Mouse (Mus musculus): ENCODE data around the gene Gm28230. TPM values are rescaled to one million over a fixed set of nuclear protein-coding genes. Genes with fewer than 3 reads are reported as not detected.
A peak's percentile ranks its signal among the peaks of the same experiment; 100 is the strongest.

The Gm28230 gene
- not detected in 2 replicates for polyA plus RNA-seq (2015; fragmentation: Nextera tagmentation; extraction: Ambion mirVana)

DNA sequence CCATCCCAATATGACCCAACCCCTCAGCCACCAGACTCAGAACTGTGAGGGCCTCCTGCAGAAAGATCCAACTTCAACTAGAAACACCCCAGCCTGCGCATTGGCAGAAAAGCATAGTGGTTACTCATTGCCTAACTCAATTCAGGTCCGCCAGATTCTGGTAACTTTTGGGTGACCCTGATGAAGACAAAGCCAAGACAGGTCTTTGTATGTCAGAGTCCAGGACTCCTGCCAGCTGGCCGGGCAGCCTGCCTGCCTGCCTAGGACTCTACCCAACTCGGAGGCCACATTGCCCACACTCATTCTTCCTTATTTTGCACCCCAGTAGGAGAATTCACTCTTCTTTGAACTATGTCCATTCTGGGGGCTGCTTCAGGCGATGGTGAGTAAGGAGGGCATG, at the start of gene Gm28230:
Gene Gm28230 (plus strand): TSS at position 178 of the 400 bp plus-strand sequence.
- no peaks in the 10 kb centered on the region for H3K36me3 ChIP-seq
- no peak within 1 kb of the TSS for H3K4me2 ChIP-seq (replicated peaks)
- no peak within 1 kb of the TSS for H3K4me3 ChIP-seq
- peaks cover 98% of the 10 kb centered on the region for H3K27me3 ChIP-seq
- no peak for ATAC-seq (replicated peaks)
- H3K9me3 ChIP-seq: no peaks in the 10 kb centered on the region
- no peak within 1 kb of the TSS for H3K9ac ChIP-seq (replicated peaks)
- H3K4me1 ChIP-seq: no peaks in the 10 kb centered on the region
- WGBS: 4% methylated on average over 5 of the region's 5 CpGs
- H3K27ac ChIP-seq (replicated peaks): no peak within 1 kb of the TSS

DNA sequence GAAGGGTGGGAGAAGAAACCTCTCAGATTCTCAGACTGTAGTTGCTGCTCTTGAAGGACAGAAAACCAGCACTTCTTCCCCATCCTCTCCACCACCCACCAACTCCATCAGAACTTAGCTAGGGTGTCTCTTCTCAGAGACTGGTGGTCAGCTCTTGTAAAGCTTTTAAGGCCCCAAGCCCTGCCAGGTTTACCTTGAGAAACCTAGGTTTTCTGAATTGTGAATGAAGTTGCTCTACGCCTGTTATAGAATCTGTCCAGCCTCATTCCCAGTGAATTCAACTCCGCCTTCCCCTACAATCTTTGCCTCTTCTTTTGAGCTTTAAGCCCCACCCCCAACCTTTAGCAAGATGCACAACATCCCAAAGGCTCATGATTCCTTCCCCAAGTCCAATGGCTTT, 49.4 kb upstream of the Gm28230 start:
- H3K9me3 ChIP-seq: no peaks in the 10 kb centered on the region
- peaks cover 99% of the 10 kb centered on the region for H3K27me3 ChIP-seq
- no peak for ATAC-seq (replicated peaks)
- peaks cover 13% of the 10 kb centered on the region for H3K4me1 ChIP-seq
- 5% methylated on average over 2 of the region's 2 CpGs for WGBS
- no peak overlapping the region for H3K9ac ChIP-seq (replicated peaks)
- H3K4me3 ChIP-seq: no peak overlapping the region
- H3K36me3 ChIP-seq: no peaks in the 10 kb centered on the region
- no peak overlapping the region for H3K27ac ChIP-seq (replicated peaks)
- no peak overlapping the region for H3K4me2 ChIP-seq (replicated peaks)

DNA sequence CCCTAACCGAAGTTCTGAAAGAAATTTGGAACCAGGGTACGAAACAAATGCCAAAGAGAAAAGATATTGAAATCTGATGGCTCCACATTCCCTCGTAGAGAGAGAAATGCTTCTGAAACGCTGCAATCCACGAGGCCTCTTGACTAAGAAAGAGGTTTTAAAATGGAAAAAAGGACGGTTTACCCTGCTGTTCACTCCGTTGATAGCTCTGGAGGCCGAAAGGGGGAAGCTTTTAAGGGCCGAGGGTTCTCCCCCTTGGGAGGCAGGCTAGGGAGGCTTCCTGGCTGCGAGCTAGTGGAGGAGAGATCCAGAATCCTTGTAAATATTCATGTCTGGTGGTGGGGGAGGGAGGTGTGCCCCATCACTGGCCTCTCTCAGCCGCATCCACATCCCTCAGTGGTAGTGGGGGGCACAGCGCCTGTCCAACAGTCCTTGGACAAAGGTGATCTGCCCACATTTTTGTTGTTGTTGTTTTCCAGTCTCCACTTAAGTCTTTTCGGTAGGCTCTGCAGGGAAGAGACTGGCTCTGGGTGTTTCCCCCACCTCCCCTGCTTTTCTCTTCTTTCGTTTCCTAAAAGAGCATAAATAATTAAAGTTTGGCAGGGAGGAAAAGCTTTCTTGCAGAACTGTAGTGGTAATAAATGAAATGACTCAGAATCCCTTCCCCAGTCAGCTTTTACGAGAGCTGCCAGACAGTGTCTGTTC, 47.5 kb upstream of the Gm28230 start, which contains the start of gene Hoxd11:
Gene Hoxd11 (plus strand): TSS at position 667 of the 705 bp plus-strand sequence.
- Histone ChIP-seq H3K4me2 (replicated peaks) (no peak within 1 kb of the TSS), H3K36me3 (no peaks in the 10 kb centered on the region), H3K27ac (replicated peaks) (no peak within 1 kb of the TSS), H3K9me3 (no peaks in the 10 kb centered on the region), H3K4me1 (peaks cover 16% of the 10 kb centered on the region), H3K4me3 (no peak within 1 kb of the TSS), H3K9ac (replicated peaks) (no peak within 1 kb of the TSS), H3K27me3 (peaks cover 100% of the 10 kb centered on the region)
- 2% methylated on average over 15 of the region's 15 CpGs for whole genome bisulfite sequencing
- ATAC-seq (replicated peaks): no peak

DNA sequence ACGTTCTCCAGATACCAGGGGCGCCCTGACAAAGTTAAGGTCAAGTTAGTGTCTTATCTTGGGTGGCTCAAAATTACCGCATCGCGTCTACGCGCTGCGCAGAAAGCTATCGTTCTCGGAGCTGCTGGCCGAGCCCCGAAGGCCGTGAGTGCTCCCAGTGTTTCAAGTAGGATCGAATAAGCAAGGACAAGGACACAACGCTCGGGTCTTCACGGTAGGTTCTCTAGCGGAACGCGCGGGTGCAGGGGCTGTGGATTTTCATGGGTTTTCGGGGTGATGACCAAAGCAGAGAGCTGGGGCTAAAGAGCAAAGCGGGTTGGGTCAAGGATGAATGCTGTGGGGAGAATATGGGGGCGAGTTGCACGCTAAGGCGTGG, 46.9 kb upstream of the Gm28230 start:
- H3K4me1 ChIP-seq: peaks cover 16% of the 10 kb centered on the region
- no peak overlapping the region for H3K4me3 ChIP-seq
- WGBS: under 1% methylated on average over 26 of the region's 26 CpGs
- no peaks in the 10 kb centered on the region for H3K36me3 ChIP-seq
- no peak for ATAC-seq (replicated peaks)
- no peak overlapping the region for H3K27ac ChIP-seq (replicated peaks)
- H3K9me3 ChIP-seq: no peaks in the 10 kb centered on the region
- no peak overlapping the region for H3K4me2 ChIP-seq (replicated peaks)
- peaks cover 100% of the 10 kb centered on the region for H3K27me3 ChIP-seq
- no peak overlapping the region for H3K9ac ChIP-seq (replicated peaks)

DNA sequence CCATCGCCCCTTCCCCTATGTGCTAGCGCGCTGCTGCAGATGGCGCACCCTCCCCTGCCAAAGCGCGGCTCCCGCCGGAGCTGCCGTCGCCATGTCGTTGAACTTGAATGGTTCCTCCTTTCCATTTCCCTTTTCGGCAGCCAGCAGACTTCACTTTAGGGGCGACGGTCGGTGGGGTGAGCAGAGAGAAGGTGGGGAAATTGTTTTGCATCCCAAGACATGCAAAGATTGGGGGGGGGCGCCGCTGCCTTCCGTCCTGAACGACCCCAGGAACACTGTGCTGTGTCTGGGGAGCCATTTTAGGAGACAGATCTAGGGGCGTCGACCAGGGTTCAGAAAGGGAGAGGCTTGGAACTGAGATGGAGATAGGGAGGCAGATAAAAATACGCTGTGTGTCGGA, 46.5 kb upstream of the Gm28230 start:
- ATAC-seq (replicated peaks): no peak
- under 1% methylated on average over 23 of the region's 23 CpGs for WGBS
- H3K27ac ChIP-seq (replicated peaks): no peak overlapping the region
- no peaks in the 10 kb centered on the region for H3K36me3 ChIP-seq
- H3K4me1 ChIP-seq: peaks cover 16% of the 10 kb centered on the region
- H3K4me2 ChIP-seq (replicated peaks): no peak overlapping the region
- H3K4me3 ChIP-seq: no peak overlapping the region
- peaks cover 100% of the 10 kb centered on the region for H3K27me3 ChIP-seq
- H3K9ac ChIP-seq (replicated peaks): no peak overlapping the region
- no peaks in the 10 kb centered on the region for H3K9me3 ChIP-seq

DNA sequence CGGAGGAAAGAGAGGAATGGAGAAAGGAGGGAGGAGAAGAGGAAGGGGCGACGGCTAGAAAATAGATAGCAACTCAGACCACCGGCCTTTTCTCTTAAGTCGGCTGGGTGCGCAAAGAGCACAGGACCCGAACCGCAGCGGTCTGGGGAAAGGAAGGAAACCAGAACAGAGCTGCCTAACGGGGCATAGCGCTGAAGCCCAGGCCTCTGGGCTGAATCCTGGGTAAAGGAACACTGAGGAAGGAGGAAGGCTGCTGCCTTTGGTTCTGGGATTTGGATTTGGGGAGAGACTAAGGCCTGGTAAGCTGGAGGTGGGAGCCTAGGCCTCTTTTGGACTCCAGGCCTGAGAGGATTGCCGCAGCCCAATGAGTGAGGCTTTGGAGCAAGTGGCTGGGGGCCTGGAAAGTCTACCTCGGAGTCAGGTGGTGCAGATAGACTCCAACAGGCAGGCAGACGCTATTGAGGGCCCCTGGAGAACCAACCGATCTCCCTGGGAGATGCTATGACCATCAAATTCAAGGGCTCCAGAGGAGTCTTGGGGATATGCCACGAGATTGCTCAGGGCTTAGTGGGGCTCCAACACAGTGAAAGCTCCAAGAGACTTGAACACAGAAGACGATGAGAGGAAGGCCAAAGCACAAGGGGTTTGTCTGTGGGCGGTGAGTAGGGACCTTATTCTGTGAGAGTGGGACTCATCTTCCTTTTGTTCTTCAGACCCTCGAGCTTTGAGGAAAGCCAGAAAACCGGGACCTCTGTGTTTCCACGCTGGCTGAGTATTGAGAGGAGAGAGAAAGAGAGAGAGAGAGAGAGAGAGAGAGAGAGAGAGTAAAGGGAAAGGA, 45.7 kb upstream of the Gm28230 start:
- no peak for ATAC-seq (replicated peaks)
- WGBS: 2% methylated on average over 21 of the region's 21 CpGs
- Histone ChIP-seq H3K27me3 (peaks cover 100% of the 10 kb centered on the region), H3K27ac (replicated peaks) (no peak overlapping the region), H3K9me3 (no peaks in the 10 kb centered on the region), H3K4me1 (peaks cover 16% of the 10 kb centered on the region), H3K4me3 (no peak overlapping the region), H3K36me3 (no peaks in the 10 kb centered on the region), H3K9ac (replicated peaks) (no peak overlapping the region), H3K4me2 (replicated peaks) (no peak overlapping the region)

DNA sequence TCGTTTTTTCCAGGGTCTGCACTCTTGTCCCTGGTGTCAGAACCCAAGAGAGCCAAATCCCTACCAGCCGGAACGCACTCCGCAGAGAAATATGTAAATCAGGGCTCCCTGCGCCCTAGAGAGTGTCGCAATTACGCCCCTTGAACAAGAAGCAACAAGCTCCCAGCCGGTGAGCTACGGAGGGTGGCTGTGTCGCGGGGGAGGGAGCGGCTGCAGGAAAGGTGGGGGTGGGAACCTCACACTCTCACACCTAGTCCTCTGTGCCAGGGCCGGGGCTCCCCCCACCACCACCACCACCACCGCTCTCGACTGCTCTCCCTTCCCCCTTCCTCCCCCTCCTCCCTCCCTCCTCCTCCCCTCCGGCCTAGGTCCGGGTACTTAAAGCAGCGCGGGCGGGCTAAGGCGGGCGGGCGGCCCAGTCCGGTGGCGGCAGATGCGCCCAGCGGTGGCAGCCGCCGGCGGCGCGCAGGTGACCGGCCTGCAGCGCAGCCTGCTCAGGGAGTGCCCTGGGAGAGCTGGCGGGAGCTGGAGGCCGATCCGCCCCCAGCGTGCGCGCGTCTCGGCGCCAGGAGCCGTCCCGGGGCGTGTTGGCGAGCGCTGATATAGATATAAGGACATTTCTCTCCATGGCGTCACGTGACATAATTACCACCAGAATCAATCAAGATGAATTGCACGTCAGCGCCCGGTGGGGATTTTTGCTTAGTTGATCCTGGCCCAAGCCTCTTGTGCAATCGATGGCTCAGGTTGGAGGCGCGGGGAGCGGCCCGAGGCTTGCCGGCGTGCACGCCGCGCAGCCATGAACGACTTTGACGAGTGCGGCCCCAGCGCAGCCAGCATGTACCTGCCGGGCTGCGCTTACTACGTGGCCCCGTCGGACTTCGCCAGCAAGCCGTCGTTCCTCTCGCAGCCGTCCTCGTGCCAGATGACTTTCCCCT, 44.7 kb upstream of the Gm28230 start:
- no peak for ATAC-seq (replicated peaks)
- Histone ChIP-seq H3K4me1 (peaks cover 16% of the 10 kb centered on the region), H3K9me3 (no peaks in the 10 kb centered on the region), H3K9ac (replicated peaks) (no peak overlapping the region), H3K27me3 (peaks cover 99% of the 10 kb centered on the region), H3K4me3 (peak overlapping the region; percentile 15; the same call in 1 of the 2 replicates), H3K36me3 (no peaks in the 10 kb centered on the region), H3K27ac (replicated peaks) (no peak overlapping the region), H3K4me2 (replicated peaks) (0 out of 2 replicates have a peak overlapping the region, but pooled peaks have one; percentile 0)
- WGBS: 1% methylated on average over 71 of the region's 78 CpGs

DNA sequence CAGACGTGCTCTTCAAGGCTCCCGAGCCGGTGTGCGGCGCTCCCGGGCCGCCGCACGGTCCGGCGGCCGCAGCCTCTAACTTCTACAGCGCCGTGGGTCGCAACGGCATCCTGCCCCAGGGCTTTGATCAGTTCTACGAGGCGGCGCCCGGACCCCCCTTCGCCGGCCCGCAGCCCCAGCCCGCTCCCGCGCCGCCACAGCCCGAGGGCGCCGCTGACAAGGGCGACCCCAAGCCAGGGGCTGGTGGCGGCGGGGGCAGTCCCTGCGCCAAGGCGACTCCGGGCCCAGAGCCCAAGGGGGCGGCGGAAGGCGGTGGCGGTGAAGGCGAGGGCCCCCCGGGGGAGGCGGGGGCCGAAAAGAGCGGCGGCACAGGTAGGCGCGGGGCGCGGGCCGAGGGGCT, 43.7 kb upstream of the Gm28230 start:
- H3K4me1 ChIP-seq: peaks cover 16% of the 10 kb centered on the region
- no peak overlapping the region for H3K4me2 ChIP-seq (replicated peaks)
- H3K9me3 ChIP-seq: no peaks in the 10 kb centered on the region
- H3K27me3 ChIP-seq: peaks cover 99% of the 10 kb centered on the region
- no peak overlapping the region for H3K9ac ChIP-seq (replicated peaks)
- under 1% methylated on average over 50 of the region's 51 CpGs for WGBS
- H3K4me3 ChIP-seq: peak overlapping the region; percentile 15; the same call in 1 of the 2 replicates
- no peak overlapping the region for H3K27ac ChIP-seq (replicated peaks)
- no peaks in the 10 kb centered on the region for H3K36me3 ChIP-seq
- no peak; the same call in 1 of the 2 replicates for ATAC-seq (replicated peaks)

DNA sequence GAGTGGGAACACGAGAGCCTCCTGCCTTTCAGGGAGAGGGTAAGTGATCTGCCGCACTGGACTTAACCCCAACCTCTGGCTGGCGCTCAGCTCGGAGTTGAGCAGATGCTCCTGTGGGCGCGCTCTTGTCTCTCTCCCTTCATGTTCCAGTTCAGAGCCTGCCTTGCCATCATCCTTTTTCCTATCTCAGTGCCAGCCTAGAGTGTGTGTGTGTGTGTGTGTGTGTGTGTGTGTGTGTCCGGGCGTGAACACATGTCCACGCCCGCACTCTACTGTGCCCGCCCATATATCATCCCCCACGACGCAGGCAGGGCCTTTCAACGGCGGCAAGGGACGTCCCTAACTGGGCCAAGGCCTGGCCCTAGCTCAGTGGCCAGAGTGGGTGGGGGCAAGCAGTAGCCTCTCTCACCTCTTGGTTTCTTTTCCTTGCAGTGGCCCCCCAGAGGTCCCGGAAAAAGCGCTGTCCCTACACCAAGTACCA, 43.0 kb upstream of the Gm28230 start:
- no peak for ATAC-seq (replicated peaks)
- WGBS: 2% methylated on average over 18 of the region's 18 CpGs
- Histone ChIP-seq H3K4me1 (peaks cover 16% of the 10 kb centered on the region), H3K27me3 (peaks cover 99% of the 10 kb centered on the region), H3K27ac (replicated peaks) (no peak overlapping the region), H3K36me3 (no peaks in the 10 kb centered on the region), H3K9me3 (no peaks in the 10 kb centered on the region), H3K4me2 (replicated peaks) (no peak overlapping the region), H3K9ac (replicated peaks) (no peak overlapping the region), H3K4me3 (no peak overlapping the region)

DNA sequence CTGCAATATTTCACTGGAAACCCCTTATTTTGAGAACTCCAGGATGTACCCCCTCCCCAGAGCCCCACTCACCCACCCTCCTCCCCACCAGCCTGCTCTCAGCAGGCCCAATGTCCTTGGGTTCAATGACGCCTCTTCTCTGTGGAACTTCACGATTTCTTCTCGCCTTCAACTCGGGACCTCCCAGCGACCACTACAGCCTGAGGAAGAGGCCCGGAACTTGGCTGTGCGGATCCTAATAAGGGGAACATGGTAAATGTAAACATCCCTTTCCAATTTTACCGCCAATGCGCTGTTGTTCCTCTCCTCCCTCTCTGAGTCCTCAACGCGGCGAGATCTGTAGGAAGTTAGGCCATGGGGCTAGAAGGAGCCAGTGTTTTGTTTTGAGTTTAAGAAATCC, 42.4 kb upstream of the Gm28230 start:
- Histone ChIP-seq H3K4me2 (replicated peaks) (no peak overlapping the region), H3K27ac (replicated peaks) (no peak overlapping the region), H3K9ac (replicated peaks) (no peak overlapping the region), H3K4me3 (no peak overlapping the region), H3K9me3 (no peaks in the 10 kb centered on the region), H3K4me1 (peaks cover 16% of the 10 kb centered on the region), H3K36me3 (no peaks in the 10 kb centered on the region), H3K27me3 (peaks cover 99% of the 10 kb centered on the region)
- 1% methylated on average over 12 of the region's 12 CpGs for WGBS
- ATAC-seq (replicated peaks): no peak

DNA sequence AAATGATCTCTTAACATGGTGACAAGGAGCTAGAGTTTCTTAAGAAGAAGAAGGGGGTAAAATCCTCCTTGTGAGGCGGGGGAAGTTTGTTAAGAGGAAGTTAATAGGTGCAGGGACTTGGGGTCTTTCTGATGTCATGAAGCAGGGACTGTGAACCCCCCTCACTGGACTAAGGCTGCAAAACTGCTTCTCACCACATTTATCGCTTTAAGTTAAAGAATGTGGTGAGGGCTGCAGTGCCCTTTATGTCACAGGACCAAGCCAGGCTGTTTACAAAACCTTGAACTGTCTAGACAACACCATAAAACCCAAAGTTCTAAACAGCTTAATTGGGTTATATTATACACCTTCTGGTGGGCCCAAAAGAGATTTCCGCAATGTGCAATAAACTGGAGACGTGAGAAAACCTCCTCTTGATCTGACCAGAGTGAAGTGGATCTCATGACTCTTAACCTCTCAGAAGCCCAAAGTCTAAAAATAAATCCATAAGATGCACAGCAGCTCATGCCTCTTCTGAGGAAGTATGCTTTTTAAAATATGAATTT, 41.4 kb upstream of the Gm28230 start:
- Histone ChIP-seq H3K4me1 (peaks cover 13% of the 10 kb centered on the region), H3K4me3 (no peak overlapping the region), H3K27me3 (peaks cover 99% of the 10 kb centered on the region), H3K4me2 (replicated peaks) (no peak overlapping the region), H3K36me3 (no peaks in the 10 kb centered on the region), H3K9me3 (no peaks in the 10 kb centered on the region), H3K27ac (replicated peaks) (no peak overlapping the region), H3K9ac (replicated peaks) (no peak overlapping the region)
- WGBS: 14% methylated on average over 4 of the region's 4 CpGs
- ATAC-seq (replicated peaks): no peak
